Comparison of ENCODE assay signal across 25 mouse cellular contexts in genomic region chr2:164199626-164200327, GRCm38 (mm10). TPM values are rescaled to one million over a fixed set of nuclear protein-coding genes. Genes with fewer than 3 reads are reported as not detected.
"Had no signal": no experiment of that assay in that cellular context is flagged by ENCODE, and none has a peak within 500 bp of the region (broad histone marks: within the 10 kb centered on the region; RNA-seq: fewer than 3 reads in every experiment).

Gene Wfdc15a (minus strand): TSS chr2:164200130.

- H3K4me2 ChIP-seq: kidney, embryonic 15.5 days; limb, embryonic 12.5 days; limb, embryonic 15.5 days; liver, embryonic 11.5 days; lung, embryonic 14.5 days; neural tube, embryonic 12.5 days; neural tube, embryonic 15.5 days had no signal

- H3K36me3 ChIP-seq: kidney, embryonic 15.5 days; limb, embryonic 12.5 days; limb, embryonic 15.5 days; midbrain, embryonic 10.5 days; neural tube, embryonic 12.5 days; neural tube, embryonic 15.5 days had no signal

- ATAC-seq: liver, postnatal 0 days; lung, postnatal 0 days had no signal

- H3K27me3 ChIP-seq: kidney, embryonic 15.5 days; limb, embryonic 12.5 days; limb, embryonic 15.5 days; neural tube, embryonic 12.5 days; neural tube, embryonic 15.5 days had no signal

- H3K9ac ChIP-seq: kidney, embryonic 15.5 days; limb, embryonic 12.5 days; limb, embryonic 15.5 days; liver, embryonic 14.5 days; liver, postnatal 0 days; lung, embryonic 14.5 days; neural tube, embryonic 12.5 days; neural tube, embryonic 15.5 days had no signal

- H3K4me3 ChIP-seq: kidney, embryonic 15.5 days; limb, embryonic 12.5 days; limb, embryonic 15.5 days; midbrain, embryonic 10.5 days; neural tube, embryonic 12.5 days; neural tube, embryonic 15.5 days had no signal

- H3K4me1 ChIP-seq: kidney, embryonic 15.5 days; limb, embryonic 12.5 days; limb, embryonic 15.5 days; midbrain, embryonic 10.5 days; neural tube, embryonic 12.5 days; neural tube, embryonic 15.5 days had no signal

- H3K27ac ChIP-seq: kidney, embryonic 15.5 days; limb, embryonic 12.5 days; limb, embryonic 15.5 days; liver, embryonic 14.5 days; macrophage; midbrain, embryonic 10.5 days; neural tube, embryonic 12.5 days; neural tube, embryonic 15.5 days; stomach, postnatal 0 days had no signal

- H3K9me3 ChIP-seq: kidney, embryonic 15.5 days; limb, embryonic 12.5 days; limb, embryonic 15.5 days; midbrain, embryonic 10.5 days; neural tube, embryonic 12.5 days; neural tube, embryonic 15.5 days had no signal

- DNase-seq: kidney, adult 2 months; kidney, postnatal 10 days; kidney, postnatal 36 days; left cerebral cortex, postnatal 4 days; liver, postnatal 0 days; lung, embryonic 14.5 days; midbrain, embryonic 14.5 days; right cerebral cortex, adult 18-20 months; right cerebral cortex, postnatal 14 days; right cerebral cortex, postnatal 4 days; thymus, adult 18-20 months; thymus, postnatal 36 days had no signal

RNA-seq across cellular contexts. Expression of gene Wfdc15a, which starts in this region (rescaled TPM):
- polyA plus RNA-seq: kidney, embryonic 15.5 days; limb, embryonic 12.5 days; limb, embryonic 15.5 days; liver, embryonic 11.5 days; liver, embryonic 14.5 days; liver, postnatal 0 days; lung, embryonic 14.5 days; lung, postnatal 0 days; macrophage; midbrain, embryonic 10.5 days; midbrain, embryonic 14.5 days; neural tube, embryonic 12.5 days; neural tube, embryonic 15.5 days; stomach, embryonic 14.5 days; urinary bladder, adult 2 months had no signal
